Mouse (Mus musculus): ENCODE results near the gene Entpd1. TPM values are rescaled to one million over a fixed set of nuclear protein-coding genes. Genes with fewer than 3 reads are reported as not detected.

The Entpd1 gene
- polyA plus RNA-seq, 1 experiment from 2014 or later = 10.0 TPM

GRCm38 (mm10) chr19:40728732-40729420 is 116.7 kb downstream of the Entpd1 start:
- H3K4me2 ChIP-seq (replicated peaks; ENCODE audit: low read depth) = no peak overlapping the region
- H3K4me1 ChIP-seq (replicated peaks; ENCODE audit: control insufficient read depth, insufficient read depth) = no peaks in the 10 kb centered on the region
- H3K36me3 ChIP-seq (ENCODE audit: control insufficient read depth, insufficient read depth, low read length) = no peaks in the 10 kb centered on the region
- 49% methylated on average over 12 of the region's 12 CpGs for WGBS
- H3K4me3 ChIP-seq (ENCODE audit: low read depth, low read length) = no peak overlapping the region
- no peaks in the 10 kb centered on the region for H3K27me3 ChIP-seq (ENCODE audit: control insufficient read depth, insufficient read depth, low read length)
- H3K9ac ChIP-seq (ENCODE audit: low read length) = no peak overlapping the region
- DNase-seq (ENCODE audit: low spot score) = peak; percentile 11
- ATAC-seq (ENCODE audit: low FRiP score, low TSS enrichment) = no peak; the same call in 1 of the 2 replicates
- H3K27ac ChIP-seq (replicated peaks) = 0 out of 2 replicates have a peak overlapping the region, but pooled peaks have one; percentile 13
- H3K9me3 ChIP-seq (ENCODE audit: control insufficient read depth, low read length) = no peaks in the 10 kb centered on the region
- no peak for TF ChIP-seq CTCF (IDR thresholded peaks at IDR 0.05; ENCODE audit: low read depth)
- no peak for TF ChIP-seq EP300 (optimal IDR thresholded peaks at IDR 0.05)

- TF ChIP-seq CTCF (IDR thresholded peaks at IDR 0.05; ENCODE audit: low read depth) = no peak
- Histone ChIP-seq H3K27ac (replicated peaks) (no peak overlapping the region), H3K4me3 (ENCODE audit: low read depth, low read length) (no peak overlapping the region), H3K27me3 (ENCODE audit: control insufficient read depth, insufficient read depth, low read length) (no peaks in the 10 kb centered on the region), H3K4me1 (replicated peaks; ENCODE audit: control insufficient read depth, insufficient read depth) (no peaks in the 10 kb centered on the region), H3K9me3 (ENCODE audit: control insufficient read depth, low read length) (no peaks in the 10 kb centered on the region), H3K36me3 (ENCODE audit: control insufficient read depth, insufficient read depth, low read length) (no peaks in the 10 kb centered on the region), H3K9ac (ENCODE audit: low read length) (no peak overlapping the region), H3K4me2 (replicated peaks; ENCODE audit: low read depth) (no peak overlapping the region)
- WGBS = 68% methylated on average over 10 of the region's 10 CpGs
- ATAC-seq (ENCODE audit: low FRiP score, low TSS enrichment) (no peak), DNase-seq (ENCODE audit: low spot score) (no peak)
Measured at GRCm38 (mm10) chr19:40733409-40733808, 121.2 kb downstream of the Entpd1 start.

GRCm38 (mm10) chr19:40733849-40734248 is 121.7 kb downstream of the Entpd1 start:
- no peak for ATAC-seq (ENCODE audit: low FRiP score, low TSS enrichment)
- 70% methylated on average over 4 of the region's 4 CpGs for WGBS

GRCm38 (mm10) chr19:40736680-40737512 is 124.7 kb downstream of the Entpd1 start:
- Histone ChIP-seq H3K4me3 (ENCODE audit: low read depth, low read length) (no peak overlapping the region), H3K4me2 (replicated peaks; ENCODE audit: low read depth) (0 out of 2 replicates have a peak overlapping the region, but pooled peaks have one; percentile 27), H3K27ac (replicated peaks) (no peak overlapping the region), H3K36me3 (ENCODE audit: control insufficient read depth, insufficient read depth, low read length) (no peaks in the 10 kb centered on the region), H3K4me1 (replicated peaks; ENCODE audit: control insufficient read depth, insufficient read depth) (no peaks in the 10 kb centered on the region), H3K9me3 (ENCODE audit: control insufficient read depth, low read length) (no peaks in the 10 kb centered on the region), H3K9ac (ENCODE audit: low read length) (no peak overlapping the region), H3K27me3 (ENCODE audit: control insufficient read depth, insufficient read depth, low read length) (no peaks in the 10 kb centered on the region)
- DNase-seq (ENCODE audit: low spot score) (peak; percentile 83), ATAC-seq (ENCODE audit: low FRiP score, low TSS enrichment) (peak; percentile 85)
- TF ChIP-seq EP300 (optimal IDR thresholded peaks at IDR 0.05) = no peak
- peak; percentile 92 for TF ChIP-seq CTCF (IDR thresholded peaks at IDR 0.05; ENCODE audit: low read depth)
- WGBS = 28% methylated on average over 17 of the region's 17 CpGs

More at GRCm38 (mm10) chr19:40733849-40734248, 121.7 kb downstream of the Entpd1 start:
- Histone ChIP-seq H3K9ac (ENCODE audit: low read length) (no peak overlapping the region), H3K4me3 (ENCODE audit: low read depth, low read length) (no peak overlapping the region), H3K4me1 (replicated peaks; ENCODE audit: control insufficient read depth, insufficient read depth) (no peaks in the 10 kb centered on the region), H3K36me3 (ENCODE audit: control insufficient read depth, insufficient read depth, low read length) (no peaks in the 10 kb centered on the region), H3K4me2 (replicated peaks; ENCODE audit: low read depth) (no peak overlapping the region), H3K27me3 (ENCODE audit: control insufficient read depth, insufficient read depth, low read length) (no peaks in the 10 kb centered on the region), H3K9me3 (ENCODE audit: control insufficient read depth, low read length) (no peaks in the 10 kb centered on the region), H3K27ac (replicated peaks) (no peak overlapping the region)
- no peak for DNase-seq (ENCODE audit: low spot score)
- TF ChIP-seq CTCF (IDR thresholded peaks at IDR 0.05; ENCODE audit: low read depth) (no peak), EP300 (optimal IDR thresholded peaks at IDR 0.05) (no peak)

GRCm38 (mm10) chr19:40737613-40738012 is 125.4 kb downstream of the Entpd1 start:
- no peak for DNase-seq (ENCODE audit: low spot score)
- no peaks in the 10 kb centered on the region for H3K27me3 ChIP-seq (ENCODE audit: control insufficient read depth, insufficient read depth, low read length)
- ATAC-seq (ENCODE audit: low FRiP score, low TSS enrichment) = no peak
- no peak overlapping the region for H3K27ac ChIP-seq (replicated peaks)
- H3K36me3 ChIP-seq (ENCODE audit: control insufficient read depth, insufficient read depth, low read length) = no peaks in the 10 kb centered on the region
- H3K9ac ChIP-seq (ENCODE audit: low read length) = no peak overlapping the region
- WGBS = 56% methylated on average over 5 of the region's 5 CpGs
- no peaks in the 10 kb centered on the region for H3K4me1 ChIP-seq (replicated peaks; ENCODE audit: control insufficient read depth, insufficient read depth)
- H3K4me2 ChIP-seq (replicated peaks; ENCODE audit: low read depth) = no peak overlapping the region
- TF ChIP-seq CTCF (IDR thresholded peaks at IDR 0.05; ENCODE audit: low read depth) (no peak), EP300 (optimal IDR thresholded peaks at IDR 0.05) (no peak)
- no peak overlapping the region for H3K4me3 ChIP-seq (ENCODE audit: low read depth, low read length)
- H3K9me3 ChIP-seq (ENCODE audit: control insufficient read depth, low read length) = no peaks in the 10 kb centered on the region

Measured in stomach, postnatal 0 days (tissue).